Mouse (Mus musculus) bone marrow macrophage, adult 2 months (primary cell): ENCODE data around the gene Prmt9. TPM values are rescaled to one million over a fixed set of nuclear protein-coding genes. Genes with fewer than 3 reads are reported as not detected.

Experiments used
- H3K27ac ChIP-seq: 2 replicates; pipeline ENCODE4 v1.5.1; 2012; ENCODE audit warnings: low read depth, low read length; ENCODE audit not compliant: insufficient read depth
- H3K4me1 ChIP-seq: 2 replicates; pipeline ENCODE4 v1.6.1; 2012; ENCODE audit warnings: low read length; ENCODE audit not compliant: control insufficient read depth, insufficient read depth
- H3K4me3 ChIP-seq: 2 replicates; pipeline ENCODE4 v1.5.1; 2012; ENCODE audit warnings: mild to moderate bottlenecking, low read length, moderate library complexity; ENCODE audit not compliant: insufficient read depth
- CTCF ChIP-seq: IDR thresholded peaks from 2 replicates; pipeline ENCODE4 v1.5.1; 2012; ENCODE audit warnings: low read depth, mild to moderate bottlenecking, low read length, moderate library complexity
- POLR2A ChIP-seq: IDR thresholded peaks from 2 replicates; pipeline ENCODE4 v1.6.1; 2012; ENCODE audit warnings: mild to moderate bottlenecking, low read depth, low read length, borderline replicate concordance
- polyA plus RNA-seq: library from polyadenylated mRNA; stranded (reverse); fragments of >200 nt; gene quantifications from 2 replicates; pipeline ENCODE4 v1.2.4, GENCODE M21; 2012; ENCODE audit not compliant: missing spikeins, insufficient read depth, insufficient read length

Prmt9 gene
- polyA plus RNA-seq, 1 experiment, result 15.3 TPM

- Histone ChIP-seq H3K4me1 (peaks cover 9% of the 10 kb centered on the region), H3K27ac (no peak overlapping the region), H3K4me3 (no peak overlapping the region)
- TF ChIP-seq POLR2A (no peak), CTCF (no peak)
Observed at GRCm38 (mm10) chr8:77526130-77526529, 23.1 kb upstream of the Prmt9 start.

- TF ChIP-seq CTCF, result no peak
- TF ChIP-seq POLR2A, result no peak
- no peak overlapping the region for H3K4me3 ChIP-seq
- no peak overlapping the region for H3K27ac ChIP-seq
- peaks cover 4% of the 10 kb centered on the region; the same call in 1 of the 2 replicates for H3K4me1 ChIP-seq
Observed at GRCm38 (mm10) chr8:77534358-77534992, 14.7 kb upstream of the Prmt9 start.

GRCm38 (mm10) chr8:77535026-77535595, 14.1 kb upstream of the Prmt9 start:
- H3K4me1 ChIP-seq, result peaks cover 4% of the 10 kb centered on the region; the same call in 1 of the 2 replicates
- no peak overlapping the region for H3K27ac ChIP-seq
- no peak overlapping the region for H3K4me3 ChIP-seq
- TF ChIP-seq CTCF (peak; percentile 34; the same call in 1 of the 2 replicates), POLR2A (no peak)

- Histone ChIP-seq H3K4me1 (peaks cover 4% of the 10 kb centered on the region; the same call in 1 of the 2 replicates), H3K27ac (no peak overlapping the region), H3K4me3 (no peak overlapping the region)
- no peak for TF ChIP-seq POLR2A
- no peak for TF ChIP-seq CTCF
Observed at GRCm38 (mm10) chr8:77536821-77537220, 12.4 kb upstream of the Prmt9 start.

GRCm38 (mm10) chr8:77538256-77538655, 10.9 kb upstream of the Prmt9 start:
- Histone ChIP-seq H3K27ac (no peak overlapping the region), H3K4me1 (peaks cover 4% of the 10 kb centered on the region; the same call in 1 of the 2 replicates), H3K4me3 (no peak overlapping the region)
- TF ChIP-seq CTCF, result no peak
- TF ChIP-seq POLR2A, result no peak

- no peak overlapping the region for H3K27ac ChIP-seq
- no peak for TF ChIP-seq POLR2A
- no peak for TF ChIP-seq CTCF
- H3K4me3 ChIP-seq, result no peak overlapping the region
- no peaks in the 10 kb centered on the region; the same call in 1 of the 2 replicates for H3K4me1 ChIP-seq
Observed at GRCm38 (mm10) chr8:77543152-77543777, 5.9 kb upstream of the Prmt9 start.

GRCm38 (mm10) chr8:77544428-77544827, 4.8 kb upstream of the Prmt9 start:
- no peaks in the 10 kb centered on the region; the same call in 1 of the 2 replicates for H3K4me1 ChIP-seq
- no peak overlapping the region for H3K27ac ChIP-seq
- TF ChIP-seq CTCF, result no peak
- TF ChIP-seq POLR2A, result no peak
- no peak overlapping the region for H3K4me3 ChIP-seq

GRCm38 (mm10) chr8:77545616-77546015, 3.6 kb upstream of the Prmt9 start:
- TF ChIP-seq CTCF (no peak), POLR2A (no peak)
- no peaks in the 10 kb centered on the region; the same call in 1 of the 2 replicates for H3K4me1 ChIP-seq
- H3K27ac ChIP-seq, result no peak overlapping the region

GRCm38 (mm10) chr8:77549881-77550580, 834 bp downstream of the Prmt9 start:
- TF ChIP-seq CTCF, result no peak
- TF ChIP-seq POLR2A, result no peak
- Histone ChIP-seq H3K4me1 (no peaks in the 10 kb centered on the region), H3K27ac (peak overlapping the region; percentile 65)

More at GRCm38 (mm10) chr8:77545616-77546015, 3.6 kb upstream of the Prmt9 start:
- H3K4me3 ChIP-seq, result no peak overlapping the region

GRCm38 (mm10) chr8:77552491-77552890, 3.3 kb downstream of the Prmt9 start:
- no peak for TF ChIP-seq POLR2A
- no peak for TF ChIP-seq CTCF
- Histone ChIP-seq H3K4me3 (no peak overlapping the region), H3K27ac (no peak overlapping the region), H3K4me1 (no peaks in the 10 kb centered on the region)

More at GRCm38 (mm10) chr8:77549881-77550580, 834 bp downstream of the Prmt9 start:
- peak overlapping the region; percentile 89 for H3K4me3 ChIP-seq
